Mouse (Mus musculus) limb, embryonic 12.5 days (tissue): ENCODE results near the gene Wipf3. TPM values are rescaled to one million over a fixed set of nuclear protein-coding genes. Genes with fewer than 3 reads are reported as not detected.

Experiments used
- ATAC-seq: fragments of 200-750 bp; cut with Nextera tagmentation; 2 replicates; pipeline ENCODE4 v1.8.0; 2017; ENCODE audit warnings: low read depth, moderate TSS enrichment; ENCODE audit not compliant: insufficient number of reproducible peaks, insufficient read depth, low FRiP score, low TSS enrichment
- H3K27ac ChIP-seq: fragments of 300-500 bp; sonication (generic); 2 replicates; pipeline ENCODE4 v1.5.1; 2016; ENCODE audit warnings: mild to moderate bottlenecking, moderate library complexity
- H3K27me3 ChIP-seq: fragments of 300-500 bp; sonication (generic); 2 replicates; pipeline ENCODE4 v1.6.1; 2016; ENCODE audit warnings: mild to moderate bottlenecking, moderate library complexity
- H3K36me3 ChIP-seq: fragments of 300-500 bp; sonication (generic); 2 replicates; pipeline ENCODE4 v1.6.1; 2016; ENCODE audit warnings: mild to moderate bottlenecking, moderate library complexity
- H3K4me1 ChIP-seq: fragments of 300-500 bp; sonication (generic); replicated peaks from 2 replicates; pipeline ENCODE4 v1.6.1; 2016
- H3K4me2 ChIP-seq: fragments of 300-500 bp; sonication (generic); 2 replicates; pipeline ENCODE4 v1.6.1; 2016; ENCODE audit warnings: mild to moderate bottlenecking, moderate library complexity
- H3K4me3 ChIP-seq: fragments of 300-500 bp; sonication (generic); replicated peaks from 2 replicates; pipeline ENCODE4 v1.5.1; 2016; ENCODE audit warnings: mild to moderate bottlenecking
- H3K9ac ChIP-seq: fragments of 300-500 bp; sonication (generic); replicated peaks from 2 replicates; pipeline ENCODE4 v1.6.1; 2016; ENCODE audit warnings: mild to moderate bottlenecking, moderate library complexity
- H3K9me3 ChIP-seq: fragments of 300-500 bp; sonication (generic); 2 replicates; pipeline ENCODE4 v1.6.1; 2016; ENCODE audit warnings: mild to moderate bottlenecking, moderate library complexity
- WGBS: fragments of 180-500 bp; shearing (Covaris S2); methylation state at CpG from one replicate; pipeline ENCODE4 v1.1.7; 2016; 5-methylcytosine and 5-hydroxymethylcytosine counted together
- polyA plus RNA-seq: library from polyadenylated mRNA; unstranded; fragments of >200 nt; fragmentation: Nextera tagmentation; extraction: Ambion mirVana; gene quantifications from 2 replicates; pipeline ENCODE4 v1.2.1, GENCODE M21; 2016

The Wipf3 gene
- polyA plus RNA-seq, 1 experiment from 2014 or later = 1.1 TPM

DNA sequence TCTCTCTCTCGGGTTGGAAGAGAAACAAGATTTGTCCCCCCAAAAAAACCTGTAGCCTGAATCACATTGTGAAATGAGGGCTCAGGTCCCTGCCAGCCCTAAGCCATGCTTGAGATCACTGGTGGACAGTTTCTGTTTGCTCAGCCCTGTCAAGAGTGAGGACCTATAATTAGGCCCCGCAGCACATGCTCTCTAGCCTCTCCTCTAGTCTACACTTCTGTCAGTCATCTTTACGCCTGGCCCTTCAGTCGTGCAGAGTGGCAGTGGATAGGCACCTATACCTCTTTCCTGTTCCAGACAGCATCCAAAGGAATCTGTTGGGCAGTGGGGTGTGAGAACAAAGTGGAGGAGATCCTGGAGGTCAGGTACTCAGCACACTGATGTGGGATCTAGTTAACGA, 78.4 kb downstream of the Wipf3 start:
- H3K4me2 ChIP-seq = no peak overlapping the region
- 69% methylated on average over 5 of the region's 5 CpGs for WGBS
- no peaks in the 10 kb centered on the region for H3K36me3 ChIP-seq
- no peak for ATAC-seq
- 0 out of 2 replicates have a peak overlapping the region, but pooled peaks have one; percentile 2 for H3K9ac ChIP-seq
- peaks cover 26% of the 10 kb centered on the region for H3K4me1 ChIP-seq
- no peaks in the 10 kb centered on the region for H3K9me3 ChIP-seq
- H3K4me3 ChIP-seq = no peak overlapping the region
- H3K27ac ChIP-seq = peak overlapping the region; percentile 76
- H3K27me3 ChIP-seq = no peaks in the 10 kb centered on the region

DNA sequence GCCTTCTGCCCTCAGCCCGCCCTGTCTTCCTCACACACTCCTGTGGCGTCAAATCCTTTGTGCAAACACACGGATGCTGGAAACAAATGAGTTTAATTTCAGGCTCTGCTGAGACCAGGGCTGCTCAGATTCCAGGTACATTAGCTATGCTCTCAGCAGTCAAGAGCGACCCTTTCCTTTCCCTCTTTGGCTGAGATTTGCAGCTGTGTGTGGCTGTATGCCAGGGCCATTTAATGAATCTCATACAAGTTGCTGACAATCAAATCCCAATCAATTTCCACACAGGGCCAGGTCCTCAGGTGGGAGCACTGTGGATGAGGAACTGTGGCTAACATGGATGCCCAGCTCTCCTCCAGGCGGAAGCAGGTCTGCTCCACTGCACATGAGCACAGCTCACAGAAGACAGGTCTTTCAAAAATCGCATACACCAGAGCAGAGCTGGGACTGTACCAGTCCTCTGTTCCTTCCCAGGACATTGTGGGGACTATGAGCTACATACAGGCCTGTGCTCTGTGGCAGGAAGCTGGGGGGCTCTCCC, 78.9 kb downstream of the Wipf3 start:
- ATAC-seq = peak; percentile 7; the same call in 1 of the 2 replicates
- Histone ChIP-seq H3K4me3 (no peak overlapping the region), H3K4me2 (no peak overlapping the region), H3K27ac (peak overlapping the region; percentile 76), H3K36me3 (no peaks in the 10 kb centered on the region), H3K4me1 (peaks cover 22% of the 10 kb centered on the region), H3K9me3 (no peaks in the 10 kb centered on the region), H3K9ac (0 out of 2 replicates have a peak overlapping the region, but pooled peaks have one; percentile 2), H3K27me3 (no peaks in the 10 kb centered on the region)
- WGBS = 61% methylated on average over 6 of the region's 6 CpGs

DNA sequence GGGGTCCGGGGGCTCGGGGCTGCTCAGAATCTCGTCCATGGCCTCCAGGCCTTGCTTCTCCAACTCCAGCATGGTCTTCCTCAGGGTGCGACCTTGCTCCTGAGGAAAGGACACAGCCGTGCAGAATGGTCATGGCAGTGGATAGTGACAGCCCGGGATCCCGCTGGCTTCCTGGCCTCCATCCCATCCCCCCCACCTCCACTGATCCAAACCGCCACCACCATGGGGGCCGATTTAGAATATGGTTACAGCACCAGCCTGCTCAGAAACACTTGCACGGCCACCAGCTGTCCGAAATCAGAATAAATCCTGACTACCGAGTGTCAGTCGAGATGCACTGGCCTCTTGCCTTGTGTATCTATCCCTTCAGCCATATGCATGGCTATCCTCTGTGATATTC, 79.9 kb downstream of the Wipf3 start:
- Histone ChIP-seq H3K36me3 (no peaks in the 10 kb centered on the region), H3K9ac (no peak overlapping the region), H3K9me3 (no peaks in the 10 kb centered on the region), H3K27me3 (peaks cover 1% of the 10 kb centered on the region; the same call in 1 of the 2 replicates), H3K4me1 (peaks cover 22% of the 10 kb centered on the region), H3K4me3 (no peak overlapping the region), H3K27ac (peak overlapping the region; percentile 76; the same call in 1 of the 2 replicates), H3K4me2 (no peak overlapping the region)
- no peak for ATAC-seq
- WGBS = 90% methylated on average over 13 of the region's 13 CpGs

DNA sequence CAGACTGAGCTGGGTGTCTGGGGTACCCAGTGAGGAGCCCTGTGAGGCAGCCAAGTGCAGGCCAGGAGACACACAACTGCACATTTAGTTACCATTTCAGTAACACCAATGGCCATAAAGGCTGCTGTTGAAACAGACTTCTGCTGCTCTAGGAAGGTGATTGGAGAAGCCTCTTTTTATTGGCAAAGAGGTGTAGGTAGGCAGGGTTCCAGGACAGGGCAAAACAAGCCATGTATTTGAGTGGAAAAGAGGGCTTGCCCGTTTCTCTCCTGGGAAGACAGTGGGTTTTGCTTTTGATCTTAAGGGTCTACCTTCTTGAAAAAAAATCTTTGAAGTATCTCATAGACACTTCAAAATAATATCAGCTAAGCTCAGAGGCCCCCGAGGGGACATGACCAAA, 82.9 kb downstream of the Wipf3 start:
- H3K36me3 ChIP-seq = no peaks in the 10 kb centered on the region
- no peak for ATAC-seq

DNA sequence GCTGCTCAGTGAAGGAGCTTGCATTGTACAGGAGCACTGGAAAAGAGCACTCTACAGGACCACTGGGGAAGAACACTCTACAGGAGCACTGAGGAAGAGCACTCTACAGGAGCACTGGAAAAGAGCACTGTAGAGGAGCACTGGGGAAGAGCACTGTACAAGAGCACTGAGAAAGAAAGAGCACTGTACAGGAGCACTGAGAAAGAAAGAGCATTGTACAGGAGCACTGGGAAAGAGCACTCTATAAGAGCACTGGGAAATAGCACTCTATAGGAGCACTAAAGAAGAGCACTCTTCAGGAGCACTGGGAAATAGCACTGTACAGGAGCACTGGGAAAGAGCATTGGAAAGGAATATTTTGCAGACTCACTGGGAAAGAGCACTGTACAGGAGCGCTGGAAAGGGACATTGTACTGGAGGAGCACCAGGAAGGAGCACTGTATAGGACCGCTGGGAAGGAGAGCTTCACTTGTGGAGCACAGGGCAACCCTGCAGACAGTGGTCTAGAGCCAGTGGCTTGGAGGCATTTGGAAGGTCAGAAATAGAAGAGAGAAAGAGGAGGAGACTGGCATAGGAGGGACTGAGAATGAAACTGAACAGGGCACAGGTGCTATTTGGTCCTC, 87.2 kb downstream of the Wipf3 start:
- Histone ChIP-seq H3K4me3 (no peak overlapping the region), H3K9me3 (no peaks in the 10 kb centered on the region), H3K4me1 (no peaks in the 10 kb centered on the region), H3K27ac (no peak overlapping the region), H3K27me3 (peaks cover 9% of the 10 kb centered on the region; the same call in 1 of the 2 replicates), H3K36me3 (no peaks in the 10 kb centered on the region), H3K9ac (no peak overlapping the region), H3K4me2 (no peak overlapping the region)
- peak; percentile 20; the same call in 1 of the 2 replicates for ATAC-seq
- 86% methylated on average over 2 of the region's 2 CpGs for WGBS

More for the DNA sequence above, 82.9 kb downstream of the Wipf3 start:
- Histone ChIP-seq H3K27ac (no peak overlapping the region), H3K4me3 (no peak overlapping the region), H3K9me3 (no peaks in the 10 kb centered on the region), H3K4me1 (peaks cover 22% of the 10 kb centered on the region), H3K9ac (no peak overlapping the region), H3K27me3 (peaks cover 4% of the 10 kb centered on the region; the same call in 1 of the 2 replicates), H3K4me2 (no peak overlapping the region)
- 81% methylated on average over 2 of the region's 2 CpGs for WGBS

DNA sequence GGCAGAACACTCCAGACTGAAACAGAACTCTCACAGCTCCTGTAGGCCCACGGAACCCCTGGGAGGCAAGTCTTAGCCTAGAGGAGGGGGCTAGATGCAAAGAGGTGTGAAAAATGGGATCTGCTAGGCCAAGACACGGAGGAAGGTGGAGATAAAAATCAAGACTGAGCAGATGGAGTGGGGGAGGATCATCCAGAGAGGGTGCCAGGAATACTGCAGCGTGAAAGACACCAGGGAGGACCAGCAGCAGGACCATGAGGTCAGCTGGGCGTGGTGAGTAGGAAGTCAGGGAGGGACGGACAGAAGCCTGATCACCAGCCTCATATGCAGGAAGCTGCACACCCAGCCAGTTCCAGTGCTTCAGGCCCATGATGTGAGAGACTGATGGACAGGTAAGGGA, 89.4 kb downstream of the Wipf3 start:
- Histone ChIP-seq H3K27me3 (peaks cover 9% of the 10 kb centered on the region; the same call in 1 of the 2 replicates), H3K4me2 (no peak overlapping the region), H3K4me3 (no peak overlapping the region), H3K9me3 (no peaks in the 10 kb centered on the region), H3K4me1 (no peaks in the 10 kb centered on the region), H3K9ac (no peak overlapping the region), H3K36me3 (no peaks in the 10 kb centered on the region), H3K27ac (no peak overlapping the region)
- 58% methylated on average over 5 of the region's 5 CpGs for WGBS
- no peak for ATAC-seq

DNA sequence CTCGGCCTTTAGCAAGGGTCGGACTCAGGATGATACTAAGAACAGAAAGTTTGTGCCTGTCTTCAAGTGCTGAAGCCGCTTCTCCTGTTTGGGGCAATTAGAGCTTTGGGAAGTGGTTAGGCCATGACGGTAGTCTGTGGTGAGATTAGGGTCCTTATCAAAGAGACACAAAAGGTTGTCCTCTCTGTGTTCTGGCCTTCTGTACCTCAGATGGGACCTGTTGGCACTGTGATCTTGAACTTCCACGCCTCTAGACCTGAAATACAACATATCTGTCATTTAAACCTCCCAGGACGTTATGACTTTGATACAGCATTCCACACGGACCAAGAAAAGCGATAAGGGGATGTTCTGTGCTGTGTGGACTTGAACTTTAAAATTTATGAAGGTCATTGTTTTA, 99.3 kb downstream of the Wipf3 start:
- no peak for ATAC-seq
- 91% methylated on average over 8 of the region's 8 CpGs for whole genome bisulfite sequencing
- Histone ChIP-seq H3K27me3 (no peaks in the 10 kb centered on the region; the same call in 1 of the 2 replicates), H3K4me1 (peaks cover 8% of the 10 kb centered on the region), H3K9me3 (no peaks in the 10 kb centered on the region), H3K36me3 (no peaks in the 10 kb centered on the region), H3K9ac (no peak overlapping the region), H3K27ac (no peak overlapping the region), H3K4me3 (no peak overlapping the region), H3K4me2 (no peak overlapping the region)

DNA sequence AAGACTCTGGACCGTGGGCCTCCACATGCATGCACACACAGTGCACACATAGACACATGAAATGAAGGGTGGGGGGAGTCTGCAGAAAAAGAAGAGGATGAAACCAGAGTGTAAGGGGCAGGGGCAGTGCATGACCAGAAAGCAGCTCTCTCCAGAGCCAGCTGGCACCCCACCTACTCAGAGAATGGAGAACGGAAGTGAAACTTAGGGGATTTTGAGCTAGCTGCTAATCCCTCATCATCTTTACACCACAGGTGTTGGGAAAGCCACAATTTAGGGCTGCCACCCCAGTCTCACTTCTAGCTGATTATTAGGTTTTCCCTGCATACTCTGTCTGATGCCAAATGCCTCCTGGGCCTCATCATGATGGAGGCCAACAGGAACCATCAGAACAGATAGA, 100.8 kb downstream of the Wipf3 start:
- no peak overlapping the region for H3K9ac ChIP-seq
- H3K4me1 ChIP-seq = peaks cover 8% of the 10 kb centered on the region
- no peak overlapping the region for H3K4me3 ChIP-seq
- H3K27ac ChIP-seq = no peak overlapping the region
- no peak overlapping the region for H3K4me2 ChIP-seq
- H3K36me3 ChIP-seq = no peaks in the 10 kb centered on the region
- no peaks in the 10 kb centered on the region for H3K9me3 ChIP-seq
- 75% methylated on average over 2 of the region's 2 CpGs for WGBS
- no peaks in the 10 kb centered on the region; the same call in 1 of the 2 replicates for H3K27me3 ChIP-seq
- ATAC-seq = no peak

DNA sequence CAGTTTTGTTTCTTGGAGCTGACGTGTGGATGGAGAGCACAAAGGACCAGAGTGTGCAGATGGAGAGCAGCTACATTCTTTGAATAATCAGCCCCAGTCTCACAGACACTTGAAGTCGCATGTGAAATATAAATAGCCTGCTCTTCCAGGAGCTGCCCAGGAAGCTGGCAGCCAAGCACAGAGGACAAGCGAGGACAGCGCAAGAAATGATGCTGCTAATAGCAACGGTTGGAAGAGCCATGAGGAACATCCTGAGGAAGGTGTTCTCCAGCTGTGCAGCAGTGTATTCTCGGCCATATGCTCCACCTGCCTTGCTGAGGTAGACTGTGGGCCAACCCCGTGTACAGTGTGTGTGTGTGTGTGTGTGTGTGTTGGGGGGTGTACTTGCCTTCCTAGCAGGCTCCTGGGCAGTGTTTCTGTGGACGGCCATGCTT, 101.7 kb downstream of the Wipf3 start:
- no peak overlapping the region for H3K4me3 ChIP-seq
- no peaks in the 10 kb centered on the region; the same call in 1 of the 2 replicates for H3K27me3 ChIP-seq
- WGBS = 68% methylated on average over 8 of the region's 8 CpGs
- no peak overlapping the region for H3K27ac ChIP-seq
- H3K9me3 ChIP-seq = no peaks in the 10 kb centered on the region
- ATAC-seq = no peak
- no peak overlapping the region for H3K9ac ChIP-seq
- no peak overlapping the region for H3K4me2 ChIP-seq
- H3K36me3 ChIP-seq = no peaks in the 10 kb centered on the region
- H3K4me1 ChIP-seq = peaks cover 8% of the 10 kb centered on the region

DNA sequence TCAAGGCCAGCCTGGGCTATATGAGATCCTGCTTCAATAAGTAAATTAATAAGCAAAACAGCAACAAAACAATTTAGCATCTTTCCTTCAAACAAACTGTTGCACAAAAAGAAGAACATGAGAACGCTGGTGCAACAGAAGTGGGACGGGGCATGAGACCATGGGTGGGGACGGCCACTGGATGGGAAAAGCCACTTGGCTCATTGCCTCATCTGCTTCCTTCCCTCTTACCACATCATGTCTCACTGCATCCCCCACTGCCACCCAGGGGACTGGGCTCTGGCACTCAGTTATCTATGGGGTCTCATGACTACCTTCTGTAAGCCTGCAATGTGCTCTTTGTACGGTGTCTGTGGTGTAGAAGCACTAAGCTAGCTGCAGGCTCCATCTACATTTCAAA, 106.1 kb downstream of the Wipf3 start:
- ATAC-seq = no peak
- H3K4me3 ChIP-seq = no peak overlapping the region
- H3K4me1 ChIP-seq = peaks cover 8% of the 10 kb centered on the region
- H3K27me3 ChIP-seq = no peaks in the 10 kb centered on the region
- no peaks in the 10 kb centered on the region for H3K9me3 ChIP-seq
- H3K9ac ChIP-seq = no peak overlapping the region
- H3K36me3 ChIP-seq = no peaks in the 10 kb centered on the region
- H3K27ac ChIP-seq = no peak overlapping the region
- 93% methylated on average over 4 of the region's 4 CpGs for WGBS
- no peak overlapping the region for H3K4me2 ChIP-seq

DNA sequence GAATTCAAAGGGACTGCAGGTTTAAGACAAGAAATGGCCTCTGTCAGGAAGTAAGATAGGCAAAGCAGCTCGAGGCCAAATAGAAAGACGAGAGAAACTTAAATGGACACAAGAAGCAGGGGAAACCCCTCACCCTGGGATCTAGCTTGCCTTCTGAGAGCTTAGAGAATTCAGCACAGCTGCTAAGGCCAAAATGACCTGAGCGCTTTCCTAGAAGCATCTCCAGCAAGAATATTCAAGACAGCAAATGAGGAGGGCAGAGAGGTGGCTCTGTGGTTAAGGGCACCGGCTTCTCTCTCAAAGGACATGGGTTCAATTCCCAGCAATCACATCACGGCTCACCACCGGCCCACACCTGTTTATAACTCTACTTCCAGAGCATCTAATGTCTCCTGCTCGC, 107.7 kb downstream of the Wipf3 start:
- H3K4me2 ChIP-seq = no peak overlapping the region
- 74% methylated on average over 7 of the region's 7 CpGs for WGBS
- no peaks in the 10 kb centered on the region for H3K9me3 ChIP-seq
- no peak overlapping the region for H3K4me3 ChIP-seq
- no peak for ATAC-seq
- no peaks in the 10 kb centered on the region for H3K36me3 ChIP-seq
- H3K4me1 ChIP-seq = 0 out of 2 replicates have a peak, but pooled peaks cover 3% of the 10 kb centered on the region
- H3K27me3 ChIP-seq = no peaks in the 10 kb centered on the region
- H3K27ac ChIP-seq = no peak overlapping the region
- no peak overlapping the region for H3K9ac ChIP-seq
